Mouse (Mus musculus) CH12.LX (cell line): ENCODE results near the gene Rarg. TPM values are rescaled to one million over a fixed set of nuclear protein-coding genes. Genes with fewer than 3 reads are reported as not detected.

Experiments used
- DNase-seq: peaks from one replicate; pipeline ENCODE4 v3.0.0-alpha.2; 2013; ENCODE audit errors: extremely low read depth
- H3K27ac ChIP-seq: 2 replicates; pipeline ENCODE4 v1.5.1; 2012; ENCODE audit warnings: low read depth, mild to moderate bottlenecking, control low read depth, moderate library complexity; ENCODE audit not compliant: insufficient read depth
- H3K27me3 ChIP-seq: replicated peaks from 2 replicates; pipeline ENCODE3; 2012; ENCODE audit warnings: inconsistent platforms
- H3K36me3 ChIP-seq, 2 experiments: replicated peaks in 1 of 2; 2 replicates each; pipeline versions ENCODE3 to v1.6.1; 2012; ENCODE audit warnings: inconsistent platforms in 1 of 2, low read length in 1 of 2, mild to moderate bottlenecking in 1 of 2, mixed read lengths in 1 of 2, moderate library complexity in 1 of 2; ENCODE audit not compliant: control insufficient read depth in 1 of 2, insufficient read depth in 1 of 2
- H3K4me1 ChIP-seq, 2 experiments: 2 replicates each; pipeline ENCODE4 v1.6.1; 2012; ENCODE audit warnings: inconsistent platforms in 1 of 2, moderate library complexity in 1 of 2; ENCODE audit not compliant: insufficient read depth in 2 of 2, control insufficient read depth in 1 of 2
- H3K4me2 ChIP-seq: 2 replicates; pipeline ENCODE4 v1.6.1; 2012; ENCODE audit warnings: low read depth, mild to moderate bottlenecking, control low read depth; ENCODE audit not compliant: poor library complexity, insufficient read depth, severe bottlenecking
- H3K4me3 ChIP-seq, 3 experiments: fragments of 150-350 bp in 1 of 3; sonication (generic) in 1 of 3; replicated peaks in 1 of 3; 2 replicates each; pipeline versions ENCODE3 to v1.5.1; 2011 to 2012; ENCODE audit warnings: low read depth in 2 of 3, low read length in 2 of 3, mild to moderate bottlenecking in 2 of 3, moderate library complexity in 2 of 3, control low read depth in 1 of 3, improper control_type of control experiment in 1 of 3, inconsistent platforms in 1 of 3, mixed read lengths in 1 of 3; ENCODE audit not compliant: poor library complexity in 1 of 3
- H3K79me2 ChIP-seq: replicated peaks from 2 replicates; pipeline ENCODE4 v1.6.1; 2012; ENCODE audit warnings: mild to moderate bottlenecking, moderate library complexity; ENCODE audit not compliant: control insufficient read depth, poor library complexity, insufficient read depth, severe bottlenecking; ENCODE audit errors: extremely low read depth
- H3K9ac ChIP-seq: 2 replicates; pipeline ENCODE4 v1.6.1; 2012; ENCODE audit warnings: low read depth, mild to moderate bottlenecking, control low read depth, moderate library complexity; ENCODE audit not compliant: insufficient read depth
- H3K9me3 ChIP-seq: replicated peaks from 2 replicates; pipeline ENCODE3; 2012; ENCODE audit warnings: low read length, inconsistent platforms, mixed read lengths
- E2F4 ChIP-seq: IDR thresholded peaks from 2 replicates; pipeline ENCODE4 v1.6.1; 2011; ENCODE audit warnings: low read depth, low read length, improper control_type of control experiment; ENCODE audit not compliant: insufficient replicate concordance
- ELF1 ChIP-seq: IDR thresholded peaks from 2 replicates; pipeline ENCODE4 v1.6.1; 2014; ENCODE audit warnings: low read depth, mild to moderate bottlenecking, inconsistent platforms, low read length, improper control_type of control experiment
- HCFC1 ChIP-seq: IDR thresholded peaks from 2 replicates; pipeline ENCODE4 v1.6.1; 2012; ENCODE audit warnings: low read depth, mild to moderate bottlenecking, inconsistent platforms, low read length, improper control_type of control experiment
- IRF4 ChIP-seq: IDR thresholded peaks from 2 replicates; pipeline ENCODE4 v1.6.1; 2014; ENCODE audit warnings: low read depth, mild to moderate bottlenecking, inconsistent platforms, low read length, improper control_type of control experiment
- JUN ChIP-seq: IDR thresholded peaks from 2 replicates; pipeline ENCODE4 v1.6.1; 2011; ENCODE audit warnings: low read depth, mild to moderate bottlenecking, low read length, improper control_type of control experiment, moderate library complexity; ENCODE audit not compliant: insufficient read depth
- KAT2A ChIP-seq: IDR thresholded peaks from 2 replicates; pipeline ENCODE4 v1.6.1; 2012; ENCODE audit warnings: low read length, improper control_type of control experiment, inconsistent platforms; ENCODE audit not compliant: insufficient replicate concordance
- MAX ChIP-seq: IDR thresholded peaks from 2 replicates; pipeline ENCODE4 v1.6.1; 2011; ENCODE audit warnings: low read length, improper control_type of control experiment
- MEF2A ChIP-seq: IDR thresholded peaks from 2 replicates; pipeline ENCODE4 v1.6.1; 2014; ENCODE audit warnings: low read depth, mild to moderate bottlenecking, inconsistent platforms, low read length, improper control_type of control experiment, borderline replicate concordance
- MXI1 ChIP-seq: IDR thresholded peaks from 2 replicates; pipeline ENCODE4 v1.6.1; 2011; ENCODE audit warnings: mild to moderate bottlenecking, low read depth, low read length, improper control_type of control experiment
- MYC ChIP-seq: IDR thresholded peaks from 2 replicates; pipeline ENCODE4 v1.6.1; 2011; ENCODE audit warnings: low read depth, mild to moderate bottlenecking, improper control_type of control experiment, low read length
- PAX5 ChIP-seq: IDR thresholded peaks from 2 replicates; pipeline ENCODE4 v1.6.1; 2012; ENCODE audit warnings: low read length, inconsistent platforms, mixed read lengths
- SMC3 ChIP-seq: IDR thresholded peaks from 2 replicates; pipeline ENCODE4 v1.6.1; 2011; ENCODE audit warnings: low read depth, low read length, improper control_type of control experiment
- TCF12 ChIP-seq: IDR thresholded peaks from 2 replicates; pipeline ENCODE4 v1.6.1; 2014; ENCODE audit warnings: low read depth, mild to moderate bottlenecking, inconsistent platforms, low read length, improper control_type of control experiment
- UBTF ChIP-seq: IDR thresholded peaks from 2 replicates; pipeline ENCODE4 v1.6.1; 2012; ENCODE audit warnings: low read depth, mild to moderate bottlenecking, inconsistent platforms, low read length, improper control_type of control experiment, moderate library complexity
- dilution Hi-C: fragments of 300-500 bp; cut with MboI; formaldehyde crosslinking; loops from 2 replicates; pipeline ENCODE4 v1.14.3; 2020; ENCODE audit warnings: low sequenced_read_pairs; ENCODE audit not compliant: extremely low pct_unique_long_range_greater_than_20kb, extremely low pct_ligation_motif_present
- in situ Hi-C: fragments of 300-500 bp; cut with MboI; formaldehyde crosslinking; loops from 3 replicates; pipeline ENCODE4 v1.14.3; 2019; ENCODE audit warnings: low sequenced_read_pairs, low pct_ligation_motif_present, low pct_unique_long_range_greater_than_20kb, mixed read lengths
- polyA plus RNA-seq: library from polyadenylated mRNA; unstranded; fragments of >175 nt; gene quantifications from 2 replicates; pipeline ENCODE4 v1.2.1, GENCODE M21; 2012; ENCODE audit warnings: low read depth; ENCODE audit not compliant: insufficient read length
- total RNA-seq, 2 experiments: library from RNA; depleted of rRNA; stranded (reverse); fragments of 300-350 nt in 1 of 2; fragments of >200 nt in 1 of 2; gene quantifications; 2 replicates each; pipeline ENCODE4 v1.2.3; 2012 to 2014

Gene Rarg
- total and polyA plus RNA-seq, 3 experiments, result 0.17 to 0.76 (median 0.64) TPM

DNA sequence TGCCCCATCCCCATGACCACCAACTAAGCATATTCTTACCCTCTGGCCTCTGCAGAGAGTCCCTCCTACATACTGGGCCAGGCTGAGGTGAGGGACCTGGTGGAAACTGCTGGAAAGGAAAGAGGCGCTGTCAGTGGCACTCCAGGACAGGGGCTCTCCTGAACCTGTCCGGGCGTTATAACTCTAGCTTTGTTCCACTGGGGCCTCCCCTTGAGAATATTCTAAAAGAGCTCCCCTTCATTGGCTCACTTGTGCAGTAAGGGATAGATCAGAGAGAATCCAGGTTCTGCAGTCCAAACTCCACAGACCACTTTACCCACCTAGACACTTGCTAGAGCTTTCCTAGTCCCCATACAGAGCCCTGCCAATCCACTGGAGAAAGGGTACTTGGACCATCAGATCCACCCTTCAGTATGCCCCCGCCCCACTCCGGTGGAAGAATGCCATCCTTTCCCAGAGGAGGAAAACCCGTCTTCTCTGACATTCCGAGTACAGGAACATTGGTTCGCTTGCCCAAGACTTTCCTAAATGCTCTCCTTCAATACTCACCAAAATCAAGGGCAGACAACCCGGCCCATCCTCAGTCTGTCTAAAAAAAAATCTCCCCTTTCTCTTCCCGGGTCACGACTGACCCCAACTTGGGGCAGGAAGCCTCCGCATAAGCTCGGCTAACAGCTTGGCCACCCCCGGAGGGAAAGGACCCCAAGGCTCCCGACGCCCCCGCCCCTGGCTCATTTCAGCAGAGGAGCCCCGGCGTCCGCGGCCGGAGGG is 701 bp downstream of the Rarg start:
- Histone ChIP-seq H3K4me1 (peaks cover 9 to 24% of the 10 kb centered on the region in 2 experiments), H3K9me3 (no peaks in the 10 kb centered on the region), H3K4me3 (peak overlapping the region in 2 of 3 experiments; percentile 50 to 51), H3K9ac (peak overlapping the region; percentile 45), H3K4me2 (peak overlapping the region; percentile 87), H3K27me3 (peaks cover 83% of the 10 kb centered on the region), H3K27ac (no peak overlapping the region), H3K36me3 (no peaks in the 10 kb centered on the region), H3K79me2 (no peaks in the 10 kb centered on the region)
- in situ Hi-C loops (no loop called here), dilution Hi-C loops (no loop called here)
- TF ChIP-seq UBTF, result 0 out of 2 replicates have a peak, but pooled peaks have one; percentile 74
- no peak for TF ChIP-seq IRF4
- no peak for TF ChIP-seq JUN
- no peak for TF ChIP-seq PAX5
- TF ChIP-seq KAT2A, result no peak
- DNase-seq, result no peak

DNA sequence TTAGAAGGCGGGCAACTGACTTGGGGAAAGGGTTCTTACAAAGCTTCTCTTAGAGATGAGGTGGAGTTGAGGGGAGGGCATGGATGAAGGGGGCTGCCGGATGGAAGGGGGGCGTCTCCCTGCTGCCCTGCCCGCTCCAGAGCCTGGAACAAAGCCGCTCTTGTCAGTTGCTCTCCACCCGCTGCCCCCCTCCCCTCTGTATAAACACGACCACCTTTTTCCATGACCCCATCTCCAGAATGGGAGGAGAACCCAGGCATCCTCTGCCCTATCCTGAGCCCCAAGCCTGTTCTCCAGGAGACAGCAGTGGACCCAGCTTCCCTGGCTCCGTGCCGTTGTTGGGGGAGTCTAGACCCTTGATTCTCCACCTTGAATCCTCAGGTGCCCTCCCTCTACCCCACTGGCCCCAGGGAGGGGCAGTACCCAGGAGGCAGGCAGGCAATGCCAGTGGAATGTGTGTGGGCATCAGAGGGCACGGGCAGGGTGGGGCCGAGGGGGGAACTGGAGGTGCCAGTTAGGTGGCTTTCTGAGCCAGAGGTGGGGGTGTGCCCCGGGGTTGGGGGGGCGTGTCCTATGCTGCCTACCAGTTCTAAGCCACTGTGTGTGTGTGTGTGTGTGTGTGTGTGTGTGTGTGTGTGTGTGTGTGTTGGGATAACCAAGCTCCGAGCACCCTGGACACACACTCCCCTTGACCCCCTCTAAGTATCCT is 1.6 kb downstream of the Rarg start:
- Histone ChIP-seq H3K4me2 (no peak overlapping the region), H3K4me3 (no peak overlapping the region), H3K9me3 (no peaks in the 10 kb centered on the region), H3K27ac (no peak overlapping the region), H3K79me2 (no peaks in the 10 kb centered on the region), H3K9ac (no peak overlapping the region), H3K4me1 (peaks cover 9 to 24% of the 10 kb centered on the region in 2 experiments), H3K36me3 (no peaks in the 10 kb centered on the region), H3K27me3 (peaks cover 89% of the 10 kb centered on the region)
- DNase-seq, result no peak
- dilution Hi-C loops, result no loop called here
- in situ Hi-C loops, result no loop called here
- TF ChIP-seq E2F4 (no peak), MYC (no peak), HCFC1 (no peak), TCF12 (no peak), PAX5 (no peak), MXI1 (no peak), SMC3 (no peak), KAT2A (no peak), MAX (no peak), MEF2A (no peak), ELF1 (no peak)
